19 mouse cellular contexts compared by ENCODE assay signal in genomic region chr11:84578805-84579541, GRCm38 (mm10). TPM values are rescaled to one million over a fixed set of nuclear protein-coding genes. Genes with fewer than 3 reads are reported as not detected.
DNase-seq lines count a peak whose midpoint lies in the region; ATAC-seq lines count a peak whose summit lies in the region.
"Had no signal": no experiment of that assay in that cellular context is flagged by ENCODE, and none has a peak within 500 bp of the region (broad histone marks: within the 10 kb centered on the region; RNA-seq: fewer than 3 reads in every experiment).

No protein-coding gene starts in this region.

- 30% methylated on average over 17 of the region's 17 CpGs for WGBS in forebrain, embryonic 11.5 days
- 52% methylated on average over 17 of the region's 17 CpGs for WGBS in hindbrain, embryonic 10.5 days
- WGBS in midbrain, embryonic 11.5 days, result 56% methylated on average over 17 of the region's 17 CpGs
- 37% methylated on average over 17 of the region's 17 CpGs for WGBS in neural tube, embryonic 12.5 days

- ATAC-seq in forebrain, embryonic 11.5 days (replicated peaks; ENCODE audit: low FRiP score), result peak; percentile 65; the same call in 1 of the 2 replicates
- ATAC-seq in midbrain, embryonic 11.5 days (ENCODE audit: low FRiP score), result peak; percentile 50; the same call in 1 of the 2 replicates
- peak; percentile 48; the same call in 1 of the 2 replicates for ATAC-seq in neural tube, embryonic 12.5 days (ENCODE audit: low FRiP score, low read depth)

- no peaks in the 10 kb centered on the region for H3K9me3 ChIP-seq in forebrain, embryonic 11.5 days (ENCODE audit: control insufficient read depth, low read length)
- no peaks in the 10 kb centered on the region for H3K9me3 ChIP-seq in hindbrain, embryonic 10.5 days
- H3K9me3 ChIP-seq in midbrain, embryonic 11.5 days (ENCODE audit: control insufficient read depth, low read length), result no peaks in the 10 kb centered on the region
- no peaks in the 10 kb centered on the region for H3K9me3 ChIP-seq in neural tube, embryonic 12.5 days
- H3K9me3 ChIP-seq: limb, embryonic 10.5 days; liver, embryonic 13.5 days had no signal

- no peak overlapping the region for H3K4me3 ChIP-seq in forebrain, embryonic 11.5 days (ENCODE audit: low read depth, low read length)
- H3K4me3 ChIP-seq in hindbrain, embryonic 10.5 days, result no peak overlapping the region
- no peak overlapping the region for H3K4me3 ChIP-seq in midbrain, embryonic 11.5 days (ENCODE audit: low read depth, low read length)
- no peak overlapping the region for H3K4me3 ChIP-seq in neural tube, embryonic 12.5 days
- H3K4me3 ChIP-seq: limb, embryonic 10.5 days; liver, embryonic 13.5 days had no signal

- H3K9ac ChIP-seq in forebrain, embryonic 11.5 days (ENCODE audit: low read length), result no peak overlapping the region; the same call in 1 of the 2 replicates
- H3K9ac ChIP-seq in midbrain, embryonic 11.5 days (ENCODE audit: low read length), result no peak overlapping the region
- no peak overlapping the region for H3K9ac ChIP-seq in neural tube, embryonic 12.5 days
- H3K9ac ChIP-seq: liver, embryonic 13.5 days had no signal

- H3K27me3 ChIP-seq in forebrain, embryonic 11.5 days (ENCODE audit: control insufficient read depth, insufficient read depth, low read length), result peaks cover 5% of the 10 kb centered on the region; the same call in 1 of the 2 replicates
- peaks cover 96% of the 10 kb centered on the region for H3K27me3 ChIP-seq in hindbrain, embryonic 10.5 days (ENCODE audit: insufficient read depth, poor library complexity, severe bottlenecking)
- peaks cover 3% of the 10 kb centered on the region; the same call in 1 of the 2 replicates for H3K27me3 ChIP-seq in midbrain, embryonic 11.5 days (ENCODE audit: control insufficient read depth, insufficient read depth, low read length)
- no peaks in the 10 kb centered on the region for H3K27me3 ChIP-seq in neural tube, embryonic 12.5 days (replicated peaks)

- H3K4me2 ChIP-seq in forebrain, embryonic 11.5 days (ENCODE audit: low read depth, low read length, severe bottlenecking), result no peak overlapping the region
- H3K4me2 ChIP-seq in midbrain, embryonic 11.5 days, result no peak overlapping the region
- H3K4me2 ChIP-seq in neural tube, embryonic 12.5 days (replicated peaks), result no peak overlapping the region
- H3K4me2 ChIP-seq: heart, embryonic 11.5 days; liver, embryonic 13.5 days had no signal

- no peaks in the 10 kb centered on the region for H3K36me3 ChIP-seq in forebrain, embryonic 11.5 days (ENCODE audit: control insufficient read depth, insufficient read depth, low read length)
- H3K36me3 ChIP-seq in hindbrain, embryonic 10.5 days, result no peaks in the 10 kb centered on the region
- H3K36me3 ChIP-seq in midbrain, embryonic 11.5 days (ENCODE audit: control insufficient read depth, insufficient read depth, low read length), result no peaks in the 10 kb centered on the region
- no peaks in the 10 kb centered on the region for H3K36me3 ChIP-seq in neural tube, embryonic 12.5 days
- H3K36me3 ChIP-seq: limb, embryonic 10.5 days; liver, embryonic 13.5 days had no signal

- H3K27ac ChIP-seq in forebrain, embryonic 11.5 days (ENCODE audit: low read depth, low read length), result no peak overlapping the region
- peak overlapping the region; percentile 67 for H3K27ac ChIP-seq in hindbrain, embryonic 10.5 days
- no peak overlapping the region for H3K27ac ChIP-seq in midbrain, embryonic 11.5 days (ENCODE audit: low read depth, low read length)
- 0 out of 2 replicates have a peak overlapping the region, but pooled peaks have one; percentile 26 for H3K27ac ChIP-seq in neural tube, embryonic 12.5 days
- H3K27ac ChIP-seq: limb, embryonic 10.5 days; liver, embryonic 13.5 days had no signal

- peaks cover 12% of the 10 kb centered on the region; the same call in 1 of the 2 replicates for H3K4me1 ChIP-seq in forebrain, embryonic 11.5 days (replicated peaks; ENCODE audit: control insufficient read depth, insufficient read depth, low read length)
- H3K4me1 ChIP-seq in hindbrain, embryonic 10.5 days (replicated peaks), result peaks cover 51% of the 10 kb centered on the region
- peaks cover 22% of the 10 kb centered on the region for H3K4me1 ChIP-seq in midbrain, embryonic 11.5 days (ENCODE audit: control insufficient read depth, insufficient read depth, low read length)
- peaks cover 27% of the 10 kb centered on the region for H3K4me1 ChIP-seq in neural tube, embryonic 12.5 days

- DNase-seq in forebrain, embryonic 11.5 days (ENCODE audit: low spot score), result peak; percentile 69
- peak; percentile 49 for DNase-seq in hindbrain, embryonic 10.5 days (ENCODE audit: low spot score)
- no peak for DNase-seq in midbrain, embryonic 11.5 days (ENCODE audit: low spot score, missing footprints)
- DNase-seq in layer of hippocampus, postnatal 14 days (ENCODE audit: low spot score in 2 of 2), result no peak
- DNase-seq in testis, postnatal 14 days (ENCODE audit: low spot score), result no peak
- no peak for DNase-seq in frontal cortex, postnatal 14 days (ENCODE audit: low spot score in 2 of 2)
- DNase-seq in lung, postnatal 25 days (ENCODE audit: low spot score), result no peak
- DNase-seq: B cell, adult 2 months; cerebellum, adult 11-12 months; gastrocnemius, postnatal 14 days; kidney, adult 18-20 months; kidney, postnatal 4 days; liver, embryonic 13.5 days had no signal

RNA-seq across cellular contexts. Expression of gene Lhx1, which starts 53.6 kb away (rescaled TPM):
- polyA plus RNA-seq in forebrain, embryonic 11.5 days (2014; fragmentation: Nextera tagmentation; extraction: Ambion mirVana), result 9.4 and 10.9 TPM in 2 replicates
- polyA plus RNA-seq in hindbrain, embryonic 10.5 days (2016; fragmentation: Nextera tagmentation; extraction: Ambion mirVana), result 9.8 and 30.5 TPM in 2 replicates
- 32.8 and 37.6 TPM in 2 replicates for polyA plus RNA-seq in midbrain, embryonic 11.5 days (2014; fragmentation: Nextera tagmentation; extraction: Ambion mirVana)
- 68.4 and 70.3 TPM in 2 replicates for polyA plus RNA-seq in neural tube, embryonic 12.5 days (2016; fragmentation: Nextera tagmentation; extraction: Ambion mirVana)
- 1 to 10 TPM in 1 of 2 experiments, under 1 TPM in 1; 0.91 to 1.6 TPM for total RNA-seq in layer of hippocampus, postnatal 14 days (2021)
- total RNA-seq: common myeloid progenitor, adult 5-6 weeks; gastrocnemius, postnatal 14 days; hematopoietic stem cell, adult 5-6 weeks had no signal
- polyA plus RNA-seq: lung, embryonic 16.5 days had no signal

Comparison
In these comparisons a context has a peak if more than half of its experiments do, and no peak if none do; other contexts are left out.
1. DNase-seq: peak in forebrain, embryonic 11.5 days (single experiment) and hindbrain, embryonic 10.5 days (single experiment); none in midbrain, embryonic 11.5 days (single experiment), layer of hippocampus, postnatal 14 days (0 of 2), testis, postnatal 14 days (single experiment), frontal cortex, postnatal 14 days (0 of 2) and lung, postnatal 25 days (single experiment).
2. H3K27ac ChIP-seq: peak in hindbrain, embryonic 10.5 days (single experiment) and neural tube, embryonic 12.5 days (single experiment); none in forebrain, embryonic 11.5 days (single experiment) and midbrain, embryonic 11.5 days (single experiment).
3. Peak in every context shown above with its lines, with median percentiles within 50 percentile points of each other: ATAC-seq.